Mouse (Mus musculus) forebrain, embryonic 13.5 days (tissue): ENCODE data around the gene Sdc1. TPM values are rescaled to one million over a fixed set of nuclear protein-coding genes. Genes with fewer than 3 reads are reported as not detected.
A peak's percentile ranks its signal among the peaks of the same experiment; 100 is the strongest.

ENCODE experiments used
- ATAC-seq: fragments of 200-750 bp; cut with Nextera tagmentation; 2 replicates; pipeline ENCODE4 v1.8.0; 2017
- H3K27ac ChIP-seq: fragments of 300-500 bp; sonication (generic); 2 replicates; pipeline ENCODE4 v1.5.1; 2015; ENCODE audit warnings: inconsistent platforms, mild to moderate bottlenecking, moderate library complexity
- H3K27me3 ChIP-seq: fragments of 300-500 bp; sonication (generic); 2 replicates; pipeline ENCODE4 v1.6.1; 2015; ENCODE audit warnings: mild to moderate bottlenecking, inconsistent platforms
- H3K36me3 ChIP-seq: fragments of 300-500 bp; sonication (generic); 2 replicates; pipeline ENCODE4 v1.6.1; 2015; ENCODE audit warnings: mild to moderate bottlenecking, inconsistent platforms; ENCODE audit not compliant: poor library complexity, severe bottlenecking
- H3K4me1 ChIP-seq: fragments of 300-500 bp; sonication (generic); 2 replicates; pipeline ENCODE4 v1.6.1; 2015; ENCODE audit warnings: inconsistent platforms
- H3K4me2 ChIP-seq: fragments of 300-500 bp; sonication (generic); 2 replicates; pipeline ENCODE4 v1.6.1; 2015; ENCODE audit warnings: inconsistent platforms, mild to moderate bottlenecking, moderate library complexity
- H3K4me3 ChIP-seq: fragments of 300-500 bp; sonication (generic); 2 replicates; pipeline ENCODE4 v1.5.1; 2015; ENCODE audit warnings: mild to moderate bottlenecking, inconsistent platforms
- H3K9ac ChIP-seq: fragments of 300-500 bp; sonication (generic); 2 replicates; pipeline ENCODE4 v1.6.1; 2015; ENCODE audit warnings: mild to moderate bottlenecking, inconsistent platforms
- H3K9me3 ChIP-seq: fragments of 300-500 bp; sonication (generic); replicated peaks from 2 replicates; pipeline ENCODE4 v1.6.1; 2016; ENCODE audit warnings: inconsistent platforms
- WGBS: fragments of 180-500 bp; shearing (Covaris S2); methylation state at CpG from one replicate; pipeline ENCODE4 v1.1.7; 2015; 5-methylcytosine and 5-hydroxymethylcytosine counted together
- polyA plus RNA-seq: library from polyadenylated mRNA; unstranded; fragments of >200 nt; fragmentation: Nextera tagmentation; extraction: Ambion mirVana; gene quantifications from 2 replicates; pipeline ENCODE4 v1.2.1, GENCODE M21; 2015

Sdc1 gene
- 38.2 and 43.4 TPM in 2 replicates for polyA plus RNA-seq

DNA sequence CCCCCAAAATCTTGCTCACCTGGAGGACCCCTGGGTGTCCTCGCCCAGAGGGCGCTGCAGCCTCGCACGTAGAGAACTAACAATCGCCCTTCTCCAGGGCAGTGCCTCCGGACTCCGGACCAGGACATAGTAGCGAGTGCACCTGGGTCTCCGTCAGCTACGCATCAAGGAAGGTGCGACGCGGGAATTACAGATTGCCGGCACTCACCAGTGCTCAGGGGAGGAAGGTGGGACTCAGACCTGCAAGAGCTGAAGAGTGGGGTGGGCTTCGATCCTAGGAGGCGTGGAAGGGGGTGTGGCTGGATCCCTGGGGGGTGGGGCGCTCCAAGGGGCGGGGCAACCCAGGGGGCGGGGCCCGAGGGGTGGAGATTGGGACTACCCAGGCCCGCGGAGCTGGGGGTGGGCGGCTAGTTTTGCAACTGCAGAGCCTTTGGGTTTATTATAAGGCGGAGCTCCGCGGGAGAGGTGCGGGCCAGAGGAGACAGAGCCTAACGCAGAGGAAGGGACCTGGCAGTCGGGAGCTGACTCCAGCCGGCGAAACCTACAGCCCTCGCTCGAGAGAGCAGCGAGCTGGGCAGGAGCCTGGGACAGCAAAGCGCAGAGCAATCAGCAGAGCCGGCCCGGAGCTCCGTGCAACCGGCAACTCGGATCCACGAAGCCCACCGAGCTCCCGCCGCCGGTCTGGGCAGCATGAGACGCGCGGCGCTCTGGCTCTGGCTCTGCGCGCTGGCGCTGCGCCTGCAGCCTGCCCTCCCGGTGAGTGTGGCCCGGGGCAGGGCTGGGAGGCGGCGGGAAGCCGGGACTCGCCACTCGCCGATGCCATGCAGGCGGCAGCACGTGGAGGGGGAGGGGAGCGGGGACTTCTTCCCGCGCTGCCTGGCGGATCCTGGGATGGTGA, at the start of gene Sdc1:
Gene Sdc1 (plus strand): TSS at position 378 of the 898 bp plus-strand sequence.
- peak within 1 kb of the TSS; percentile 82 for H3K27ac ChIP-seq
- peak within 1 kb of the TSS; percentile 85 for H3K9ac ChIP-seq
- H3K27me3 ChIP-seq: no peaks in the 10 kb centered on the region
- H3K4me1 ChIP-seq: peaks cover 18% of the 10 kb centered on the region
- peak within 1 kb of the TSS; percentile 88 for H3K4me3 ChIP-seq
- H3K4me2 ChIP-seq: peak within 1 kb of the TSS; percentile 92
- ATAC-seq: peak; percentile 89
- no peaks in the 10 kb centered on the region for H3K36me3 ChIP-seq
- no peaks in the 10 kb centered on the region for H3K9me3 ChIP-seq
- WGBS: under 1% methylated on average over 67 of the region's 67 CpGs

DNA sequence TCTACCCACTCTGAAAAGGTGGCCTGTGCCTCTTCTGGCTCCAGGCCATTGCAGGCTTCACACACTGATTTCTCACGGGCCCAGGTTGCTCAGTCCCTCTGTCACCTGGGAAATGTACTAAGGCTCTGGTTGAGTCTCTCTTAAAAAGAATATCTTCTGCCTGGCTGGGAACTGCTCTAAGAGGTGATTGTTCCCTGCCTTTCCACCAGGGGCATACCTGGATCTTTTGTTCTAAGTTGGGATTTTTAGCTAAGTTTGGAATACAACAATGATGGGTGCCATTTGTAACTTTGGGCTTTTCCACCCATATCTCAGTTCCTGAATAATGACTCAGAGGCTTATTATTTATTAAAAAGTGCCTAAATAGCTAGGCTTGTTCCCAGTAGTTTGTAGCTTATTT, 44.2 kb upstream of the Sdc1 start:
- no peak overlapping the region for H3K4me3 ChIP-seq
- 59% methylated on average over 1 of the region's 1 CpGs for WGBS
- ATAC-seq: no peak
- peaks cover 50% of the 10 kb centered on the region for H3K36me3 ChIP-seq
- no peaks in the 10 kb centered on the region for H3K4me1 ChIP-seq
- no peak overlapping the region for H3K4me2 ChIP-seq
- no peak overlapping the region for H3K27ac ChIP-seq
- no peaks in the 10 kb centered on the region for H3K27me3 ChIP-seq
- no peaks in the 10 kb centered on the region for H3K9me3 ChIP-seq
- H3K9ac ChIP-seq: no peak overlapping the region

DNA sequence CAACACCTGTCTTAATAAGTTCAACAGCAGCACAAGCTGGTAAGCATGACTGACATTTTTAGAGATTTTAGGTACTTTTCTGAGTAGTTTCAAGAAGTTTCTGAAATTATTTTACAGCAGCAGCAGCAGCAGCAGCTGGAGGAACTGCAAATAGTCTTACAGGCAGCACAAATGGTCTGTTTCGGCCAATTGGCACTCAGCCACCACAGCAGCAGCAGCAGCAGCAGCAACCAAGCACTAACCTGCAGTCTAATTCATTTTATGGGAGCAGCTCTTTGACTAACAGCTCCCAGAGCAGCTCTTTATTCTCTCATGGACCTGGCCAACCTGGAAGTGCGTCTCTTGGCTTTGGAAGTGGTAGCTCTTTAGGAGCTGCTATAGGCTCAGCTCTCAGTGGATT, 42.4 kb upstream of the Sdc1 start:
- Histone ChIP-seq H3K4me1 (no peaks in the 10 kb centered on the region), H3K9ac (no peak overlapping the region), H3K9me3 (no peaks in the 10 kb centered on the region), H3K4me2 (no peak overlapping the region), H3K27me3 (no peaks in the 10 kb centered on the region), H3K27ac (no peak overlapping the region), H3K36me3 (peaks cover 40% of the 10 kb centered on the region), H3K4me3 (no peak overlapping the region)
- no peak for ATAC-seq
- 79% methylated on average over 2 of the region's 2 CpGs for WGBS

DNA sequence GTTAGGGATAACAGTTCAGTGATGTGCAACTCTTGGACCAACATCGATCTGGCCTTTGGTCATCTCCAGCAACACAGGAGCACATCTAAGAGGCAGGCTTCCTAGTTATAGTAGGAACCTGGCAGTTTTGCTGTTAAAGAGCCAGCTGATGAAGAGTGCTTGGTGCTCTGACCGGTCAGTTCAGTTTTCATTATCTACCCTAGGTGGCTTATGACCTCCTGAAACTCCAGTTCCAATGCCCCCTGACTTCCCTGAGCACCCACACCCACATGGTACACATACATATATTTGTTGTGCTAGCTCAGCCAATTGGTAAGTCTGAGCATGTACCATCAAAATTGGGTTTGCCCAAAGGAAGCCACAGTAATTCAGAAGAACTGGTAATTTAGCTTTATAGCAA, 17.5 kb upstream of the Sdc1 start:
- H3K9me3 ChIP-seq: 0 out of 2 replicates have a peak, but pooled peaks cover 4% of the 10 kb centered on the region
- H3K36me3 ChIP-seq: peaks cover 72% of the 10 kb centered on the region
- no peak overlapping the region for H3K27ac ChIP-seq
- 100% methylated on average over 2 of the region's 2 CpGs for WGBS
- no peak for ATAC-seq
- no peaks in the 10 kb centered on the region for H3K27me3 ChIP-seq
- H3K4me1 ChIP-seq: no peaks in the 10 kb centered on the region
- H3K4me3 ChIP-seq: no peak overlapping the region
- H3K9ac ChIP-seq: no peak overlapping the region
- H3K4me2 ChIP-seq: no peak overlapping the region

DNA sequence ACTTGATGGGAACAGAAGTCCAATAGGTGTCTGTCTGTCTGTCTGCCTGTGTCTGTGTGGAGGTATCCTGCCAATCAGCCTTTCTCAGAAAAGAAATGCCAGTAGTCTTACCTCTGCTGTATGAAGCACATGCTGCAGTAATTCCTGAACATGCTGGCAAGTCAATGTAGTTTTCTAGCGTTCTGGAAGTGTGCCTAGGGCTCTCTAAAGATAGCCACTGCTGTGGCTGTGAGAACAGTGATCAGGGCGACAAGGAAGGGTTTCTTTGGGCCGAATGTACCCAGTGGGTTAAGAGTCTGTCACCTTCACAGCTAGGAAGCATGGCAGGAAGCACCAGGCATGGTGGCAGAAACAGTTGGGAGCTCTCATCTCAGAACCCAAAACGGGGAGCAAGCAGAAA, 17.0 kb upstream of the Sdc1 start:
- Histone ChIP-seq H3K36me3 (peaks cover 67% of the 10 kb centered on the region), H3K4me1 (no peaks in the 10 kb centered on the region), H3K27ac (no peak overlapping the region), H3K9me3 (0 out of 2 replicates have a peak, but pooled peaks cover 4% of the 10 kb centered on the region), H3K27me3 (no peaks in the 10 kb centered on the region), H3K9ac (no peak overlapping the region), H3K4me2 (no peak overlapping the region), H3K4me3 (no peak overlapping the region)
- WGBS: 89% methylated on average over 4 of the region's 4 CpGs
- ATAC-seq: no peak

DNA sequence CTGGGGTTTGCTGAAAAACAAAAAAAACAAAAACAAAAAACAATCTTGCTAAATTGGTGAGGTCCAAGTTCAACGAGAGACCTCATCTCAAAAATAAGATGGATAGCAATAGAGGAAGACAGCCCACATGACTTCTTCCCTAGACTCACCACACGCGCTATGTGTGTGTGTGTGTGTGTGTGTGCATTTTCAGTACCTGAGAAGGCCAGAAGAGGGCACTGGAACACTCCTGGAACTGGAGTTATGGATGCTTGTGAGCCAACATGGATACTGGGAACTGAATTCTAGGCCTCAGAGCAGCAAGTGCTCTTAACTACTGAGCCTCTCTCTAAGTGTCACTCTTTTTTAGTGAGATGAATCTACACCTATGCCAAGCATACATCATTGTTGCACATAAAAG, 13.1 kb upstream of the Sdc1 start:
- H3K27ac ChIP-seq: no peak overlapping the region
- H3K9ac ChIP-seq: no peak overlapping the region
- H3K27me3 ChIP-seq: no peaks in the 10 kb centered on the region
- H3K36me3 ChIP-seq: peaks cover 49% of the 10 kb centered on the region
- 0 out of 2 replicates have a peak, but pooled peaks cover 4% of the 10 kb centered on the region for H3K9me3 ChIP-seq
- ATAC-seq: no peak
- H3K4me1 ChIP-seq: no peaks in the 10 kb centered on the region
- H3K4me3 ChIP-seq: no peak overlapping the region
- WGBS: 97% methylated on average over 3 of the region's 3 CpGs
- no peak overlapping the region for H3K4me2 ChIP-seq

DNA sequence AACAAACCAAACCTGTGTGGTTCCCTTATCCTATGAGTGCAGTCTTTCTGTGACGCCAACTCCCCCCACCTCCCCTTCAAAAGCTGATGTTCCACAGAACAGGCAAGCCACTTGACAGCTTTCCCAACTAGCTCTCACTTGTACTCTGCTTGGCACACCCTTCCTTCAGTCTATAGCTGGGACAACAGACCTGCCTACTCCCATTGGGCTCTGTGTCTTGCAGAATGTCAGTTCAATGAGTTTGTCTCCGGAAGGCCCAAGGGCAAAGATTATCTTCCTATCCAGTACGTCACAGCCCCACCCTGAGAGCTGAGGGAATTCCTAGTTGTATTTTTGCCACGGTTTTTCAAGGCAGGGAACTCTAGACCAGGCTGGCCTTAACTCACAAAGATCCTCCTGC, 12.0 kb upstream of the Sdc1 start:
- no peaks in the 10 kb centered on the region for H3K27me3 ChIP-seq
- no peaks in the 10 kb centered on the region for H3K4me1 ChIP-seq
- H3K4me3 ChIP-seq: no peak overlapping the region
- H3K27ac ChIP-seq: no peak overlapping the region
- no peak overlapping the region for H3K9ac ChIP-seq
- WGBS: 81% methylated on average over 4 of the region's 4 CpGs
- H3K4me2 ChIP-seq: no peak overlapping the region
- H3K36me3 ChIP-seq: peaks cover 39% of the 10 kb centered on the region
- ATAC-seq: no peak
- 0 out of 2 replicates have a peak, but pooled peaks cover 4% of the 10 kb centered on the region for H3K9me3 ChIP-seq

DNA sequence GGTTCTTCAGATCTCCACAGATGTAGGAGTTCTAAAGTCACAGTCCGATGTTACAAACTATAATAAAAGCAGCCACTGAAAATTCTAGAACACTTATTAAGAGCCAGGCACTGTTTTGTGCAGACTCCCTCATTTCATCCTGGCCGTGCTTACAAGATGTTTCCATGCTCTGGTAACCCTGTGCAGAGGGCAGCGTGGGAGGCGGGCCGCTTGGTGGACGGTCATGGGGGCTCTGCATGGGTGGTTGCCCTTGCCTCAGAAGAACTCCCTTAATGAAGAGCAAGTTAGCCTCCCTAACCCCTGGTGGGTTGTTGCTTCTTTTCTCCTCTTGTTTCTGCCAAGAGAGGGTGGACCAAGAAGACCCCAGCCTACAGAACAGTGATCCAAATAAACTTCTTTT, 11.3 kb upstream of the Sdc1 start:
- H3K4me2 ChIP-seq: no peak overlapping the region
- H3K9ac ChIP-seq: no peak overlapping the region
- H3K9me3 ChIP-seq: 0 out of 2 replicates have a peak, but pooled peaks cover 4% of the 10 kb centered on the region
- no peak overlapping the region for H3K27ac ChIP-seq
- H3K4me1 ChIP-seq: no peaks in the 10 kb centered on the region
- H3K27me3 ChIP-seq: no peaks in the 10 kb centered on the region
- 84% methylated on average over 6 of the region's 6 CpGs for WGBS
- peaks cover 34% of the 10 kb centered on the region for H3K36me3 ChIP-seq
- ATAC-seq: no peak
- no peak overlapping the region for H3K4me3 ChIP-seq

DNA sequence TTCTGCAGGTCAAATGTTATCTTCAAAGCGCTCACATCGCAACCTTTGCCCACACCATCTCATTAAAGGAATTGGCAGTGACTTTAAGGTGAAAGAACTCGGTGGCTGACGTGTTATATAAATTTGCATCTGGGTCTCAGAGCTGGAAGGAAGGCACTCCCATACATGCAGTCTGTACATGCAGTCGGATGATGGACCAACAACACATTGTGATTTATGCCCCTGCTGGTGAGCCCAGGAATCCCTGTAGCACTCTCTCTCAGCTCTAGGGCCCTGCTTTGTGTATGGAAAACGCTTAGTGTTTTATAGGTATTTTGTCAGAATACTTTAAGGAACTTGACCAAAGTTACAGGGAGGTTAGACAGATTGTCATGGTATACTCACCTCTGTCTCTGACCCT, 10.6 kb upstream of the Sdc1 start:
- Histone ChIP-seq H3K4me3 (no peak overlapping the region), H3K27me3 (no peaks in the 10 kb centered on the region), H3K9me3 (0 out of 2 replicates have a peak, but pooled peaks cover 4% of the 10 kb centered on the region), H3K4me1 (no peaks in the 10 kb centered on the region), H3K9ac (no peak overlapping the region), H3K4me2 (no peak overlapping the region), H3K36me3 (peaks cover 26% of the 10 kb centered on the region), H3K27ac (no peak overlapping the region)
- no peak for ATAC-seq
- 89% methylated on average over 6 of the region's 6 CpGs for WGBS

DNA sequence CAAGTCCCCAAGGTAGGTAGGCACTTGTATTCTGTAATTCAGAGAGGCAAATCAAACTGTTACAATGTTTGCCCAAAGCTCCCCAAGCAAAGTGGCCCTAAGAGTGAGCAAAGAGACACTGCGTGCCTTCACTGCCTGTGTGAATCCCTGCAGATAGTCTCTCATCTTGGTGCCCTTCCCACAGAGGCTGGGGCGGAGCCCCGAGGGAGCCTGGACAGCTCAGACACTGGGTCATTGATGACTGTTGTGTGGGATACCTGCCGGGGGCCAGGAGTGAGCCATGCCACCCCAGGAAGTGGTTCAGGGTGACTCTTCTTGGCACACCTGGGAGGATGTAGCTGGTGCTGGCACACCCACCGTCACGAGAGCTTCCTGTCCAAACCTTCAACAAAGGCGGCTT, 10.1 kb upstream of the Sdc1 start:
- WGBS: 80% methylated on average over 7 of the region's 7 CpGs
- Histone ChIP-seq H3K27ac (no peak overlapping the region), H3K9ac (no peak overlapping the region), H3K4me1 (no peaks in the 10 kb centered on the region), H3K36me3 (peaks cover 22% of the 10 kb centered on the region), H3K4me2 (no peak overlapping the region), H3K4me3 (no peak overlapping the region), H3K27me3 (no peaks in the 10 kb centered on the region), H3K9me3 (0 out of 2 replicates have a peak, but pooled peaks cover 4% of the 10 kb centered on the region)
- no peak; the same call in 1 of the 2 replicates for ATAC-seq

DNA sequence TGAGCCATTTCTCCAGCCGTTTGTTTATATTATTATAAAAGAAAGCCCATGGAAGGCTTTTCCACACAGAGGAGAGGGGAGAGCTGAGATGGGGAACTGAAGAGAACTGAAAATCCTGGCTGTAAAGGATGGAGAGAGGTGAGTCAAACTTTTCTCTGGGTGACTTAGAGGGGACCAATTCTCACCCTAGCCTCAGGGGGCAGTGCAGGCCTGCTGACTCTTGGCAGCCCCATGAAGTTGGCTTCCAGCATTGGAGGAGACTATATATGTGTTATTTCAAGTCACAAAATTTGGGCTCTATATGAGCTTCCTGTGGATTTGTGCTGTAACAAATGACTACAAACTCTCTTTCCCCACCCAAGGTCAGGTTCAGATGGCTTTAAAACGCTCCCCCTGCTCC, 8.5 kb upstream of the Sdc1 start:
- Histone ChIP-seq H3K4me2 (no peak overlapping the region), H3K27ac (no peak overlapping the region), H3K27me3 (no peaks in the 10 kb centered on the region), H3K36me3 (peaks cover 6% of the 10 kb centered on the region), H3K4me1 (no peaks in the 10 kb centered on the region), H3K9ac (no peak overlapping the region), H3K4me3 (no peak overlapping the region), H3K9me3 (no peaks in the 10 kb centered on the region)
- no peak for ATAC-seq
- 85% methylated on average over 2 of the region's 2 CpGs for WGBS

DNA sequence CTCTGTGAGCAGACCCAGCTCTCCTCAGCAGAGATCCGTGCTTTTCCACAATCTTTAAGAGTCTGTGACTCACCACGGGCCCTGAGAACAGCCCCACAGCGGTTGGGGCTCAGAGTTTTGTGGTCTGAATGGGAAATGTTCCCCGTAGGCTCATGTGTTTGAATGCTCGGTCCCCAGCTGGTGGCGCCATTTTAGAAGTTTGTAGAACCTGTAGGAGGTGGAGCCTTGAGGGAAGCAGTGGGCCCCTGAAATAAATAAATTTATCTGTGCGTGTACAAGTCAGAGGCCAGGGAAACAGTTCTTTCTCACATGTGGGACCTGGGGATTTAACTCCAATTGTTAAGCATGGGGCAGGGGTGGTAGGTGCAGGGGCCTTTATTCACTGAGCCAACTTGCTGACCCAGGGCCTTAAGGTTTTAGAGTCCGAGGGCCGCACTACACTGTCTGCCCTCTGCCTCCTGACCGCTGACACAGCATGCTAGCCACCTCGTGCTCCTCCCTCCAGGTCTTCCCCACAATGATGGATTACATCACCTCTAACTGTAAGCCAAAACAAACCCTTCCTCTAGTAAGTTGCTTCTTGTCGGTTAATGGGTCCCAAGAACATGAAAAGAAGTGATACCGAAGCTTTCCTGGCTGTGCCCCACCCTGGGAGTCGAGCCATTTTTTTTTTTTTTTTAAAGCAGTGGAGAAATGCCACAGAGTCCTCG, 6.7 kb upstream of the Sdc1 start:
- no peak overlapping the region for H3K4me2 ChIP-seq
- no peaks in the 10 kb centered on the region for H3K4me1 ChIP-seq
- no peak overlapping the region for H3K4me3 ChIP-seq
- 83% methylated on average over 15 of the region's 15 CpGs for WGBS
- H3K27me3 ChIP-seq: no peaks in the 10 kb centered on the region
- no peaks in the 10 kb centered on the region for H3K36me3 ChIP-seq
- no peak overlapping the region for H3K9ac ChIP-seq
- no peak overlapping the region for H3K27ac ChIP-seq
- no peak for ATAC-seq
- no peaks in the 10 kb centered on the region for H3K9me3 ChIP-seq
